Mouse (Mus musculus) liver, embryonic 15.5 days (tissue): Measurements from ENCODE around the gene Ndufa12. TPM values are rescaled to one million over a fixed set of nuclear protein-coding genes. Genes with fewer than 3 reads are reported as not detected.
A peak's percentile ranks its signal among the peaks of the same experiment; 100 is the strongest.

ENCODE experiments used
- ATAC-seq: fragments of 200-750 bp; cut with Nextera tagmentation; 2 replicates; pipeline ENCODE4 v1.8.0; 2017; ENCODE audit warnings: moderate number of reproducible peaks, mild to moderate bottlenecking, moderate library complexity; ENCODE audit not compliant: insufficient read depth
- H3K27ac ChIP-seq: fragments of 300-500 bp; sonication (generic); replicated peaks from 2 replicates; pipeline ENCODE4 v1.5.1; 2015; ENCODE audit warnings: mild to moderate bottlenecking, inconsistent platforms
- H3K27me3 ChIP-seq: fragments of 300-500 bp; sonication (generic); 2 replicates; pipeline ENCODE4 v1.6.1; 2015; ENCODE audit warnings: mild to moderate bottlenecking, inconsistent platforms
- H3K36me3 ChIP-seq: fragments of 300-500 bp; sonication (generic); replicated peaks from 2 replicates; pipeline ENCODE4 v1.6.1; 2015; ENCODE audit warnings: moderate library complexity, mild to moderate bottlenecking, inconsistent platforms
- H3K4me1 ChIP-seq: fragments of 300-500 bp; sonication (generic); replicated peaks from 2 replicates; pipeline ENCODE4 v1.6.1; 2015; ENCODE audit warnings: inconsistent platforms
- H3K4me2 ChIP-seq: fragments of 300-500 bp; sonication (generic); 2 replicates; pipeline ENCODE4 v1.6.1; 2015; ENCODE audit warnings: moderate library complexity, mild to moderate bottlenecking, inconsistent platforms
- H3K4me3 ChIP-seq: fragments of 300-500 bp; sonication (generic); replicated peaks from 2 replicates; pipeline ENCODE4 v1.5.1; 2015; ENCODE audit warnings: mild to moderate bottlenecking, inconsistent platforms
- H3K9ac ChIP-seq: fragments of 300-500 bp; sonication (generic); 2 replicates; pipeline ENCODE4 v1.6.1; 2015; ENCODE audit warnings: moderate library complexity, mild to moderate bottlenecking, inconsistent platforms
- H3K9me3 ChIP-seq: fragments of 300-500 bp; sonication (generic); replicated peaks from 2 replicates; pipeline ENCODE4 v1.6.1; 2016; ENCODE audit warnings: inconsistent platforms
- WGBS: fragments of 180-500 bp; shearing (Covaris S2); methylation state at CpG from one replicate; pipeline ENCODE4 v1.1.7; 2015; ENCODE audit warnings: mixed read lengths; ENCODE audit not compliant: insufficient replicate concordance; 5-methylcytosine and 5-hydroxymethylcytosine counted together
- polyA plus RNA-seq: library from polyadenylated mRNA; unstranded; fragments of >200 nt; fragmentation: Nextera tagmentation; extraction: Ambion mirVana; gene quantifications from 2 replicates; pipeline ENCODE4 v1.2.1, GENCODE M21; 2015

Ndufa12 gene
- polyA plus RNA-seq, 1 experiment from 2014 or later = 137 TPM

GRCm38 (mm10) chr10:94231025-94231424, 32.5 kb downstream of the Ndufa12 start:
- Histone ChIP-seq H3K27me3 (peaks cover 13% of the 10 kb centered on the region), H3K4me1 (no peaks in the 10 kb centered on the region), H3K27ac (no peak overlapping the region), H3K36me3 (no peaks in the 10 kb centered on the region), H3K9ac (no peak overlapping the region), H3K4me3 (no peak overlapping the region), H3K4me2 (no peak overlapping the region), H3K9me3 (no peaks in the 10 kb centered on the region)
- ATAC-seq = no peak
- 58% methylated on average over 6 of the region's 6 CpGs for WGBS

DNA sequence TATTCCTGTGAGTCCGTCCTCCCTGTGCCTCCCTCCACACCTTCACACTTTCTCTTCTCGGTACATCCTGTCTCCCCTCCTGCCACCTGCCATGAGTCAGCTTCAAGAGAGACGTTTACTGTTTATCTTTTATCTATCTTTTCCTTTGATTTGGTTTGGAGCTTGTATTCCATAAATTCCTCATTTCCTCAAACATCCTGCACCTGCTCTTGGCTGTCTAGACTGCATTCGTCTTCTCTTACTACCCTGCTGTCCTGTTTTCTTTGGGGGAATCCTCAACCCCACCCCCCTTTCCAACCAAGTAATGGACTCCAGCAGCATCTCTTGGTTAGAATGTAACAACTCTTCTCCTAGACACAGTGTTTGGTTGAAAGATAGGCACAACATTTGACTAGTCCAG, 36.7 kb downstream of the Ndufa12 start:
- Histone ChIP-seq H3K27me3 (peaks cover 15% of the 10 kb centered on the region), H3K9me3 (no peaks in the 10 kb centered on the region), H3K4me2 (no peak overlapping the region), H3K4me3 (no peak overlapping the region), H3K9ac (no peak overlapping the region), H3K36me3 (no peaks in the 10 kb centered on the region), H3K27ac (no peak overlapping the region), H3K4me1 (no peaks in the 10 kb centered on the region)
- ATAC-seq = no peak
- 37% methylated on average over 4 of the region's 4 CpGs for WGBS

- Histone ChIP-seq H3K36me3 (no peaks in the 10 kb centered on the region), H3K27me3 (no peaks in the 10 kb centered on the region), H3K4me1 (no peaks in the 10 kb centered on the region), H3K9ac (no peak overlapping the region), H3K4me2 (no peak overlapping the region), H3K9me3 (no peaks in the 10 kb centered on the region), H3K4me3 (no peak overlapping the region), H3K27ac (no peak overlapping the region)
- ATAC-seq = no peak
- 55% methylated on average over 2 of the region's 2 CpGs for WGBS
These were observed 42.8 kb downstream of the Ndufa12 start for GRCm38 (mm10) chr10:94241346-94241745.

- Histone ChIP-seq H3K9me3 (no peaks in the 10 kb centered on the region), H3K27ac (no peak overlapping the region), H3K4me1 (peaks cover 29% of the 10 kb centered on the region), H3K4me2 (no peak overlapping the region), H3K27me3 (no peaks in the 10 kb centered on the region), H3K36me3 (no peaks in the 10 kb centered on the region), H3K9ac (no peak overlapping the region), H3K4me3 (no peak overlapping the region)
- 69% methylated on average over 7 of the region's 7 CpGs for WGBS
- no peak for ATAC-seq
These were observed 49.3 kb downstream of the Ndufa12 start for GRCm38 (mm10) chr10:94247748-94248349.

- peak; percentile 99 for ATAC-seq
- peak overlapping the region; percentile 51 for H3K4me2 ChIP-seq
- H3K36me3 ChIP-seq = no peaks in the 10 kb centered on the region
- no peak overlapping the region for H3K4me3 ChIP-seq
- peaks cover 29% of the 10 kb centered on the region for H3K4me1 ChIP-seq
- H3K27me3 ChIP-seq = no peaks in the 10 kb centered on the region
- H3K27ac ChIP-seq = peak overlapping the region; percentile 64
- H3K9ac ChIP-seq = no peak overlapping the region
- no peaks in the 10 kb centered on the region for H3K9me3 ChIP-seq
- WGBS = 19% methylated on average over 22 of the region's 22 CpGs
These were observed 51.3 kb downstream of the Ndufa12 start for GRCm38 (mm10) chr10:94249575-94250456.

- no peaks in the 10 kb centered on the region for H3K36me3 ChIP-seq
- ATAC-seq = no peak
- no peak overlapping the region for H3K4me2 ChIP-seq
- no peaks in the 10 kb centered on the region for H3K27me3 ChIP-seq
- no peak overlapping the region for H3K4me3 ChIP-seq
- WGBS = 71% methylated on average over 17 of the region's 17 CpGs
- H3K4me1 ChIP-seq = peaks cover 28% of the 10 kb centered on the region
- no peak overlapping the region for H3K27ac ChIP-seq
- H3K9me3 ChIP-seq = no peaks in the 10 kb centered on the region
- no peak overlapping the region for H3K9ac ChIP-seq
These were observed 54.8 kb downstream of the Ndufa12 start for GRCm38 (mm10) chr10:94253260-94253807.

DNA sequence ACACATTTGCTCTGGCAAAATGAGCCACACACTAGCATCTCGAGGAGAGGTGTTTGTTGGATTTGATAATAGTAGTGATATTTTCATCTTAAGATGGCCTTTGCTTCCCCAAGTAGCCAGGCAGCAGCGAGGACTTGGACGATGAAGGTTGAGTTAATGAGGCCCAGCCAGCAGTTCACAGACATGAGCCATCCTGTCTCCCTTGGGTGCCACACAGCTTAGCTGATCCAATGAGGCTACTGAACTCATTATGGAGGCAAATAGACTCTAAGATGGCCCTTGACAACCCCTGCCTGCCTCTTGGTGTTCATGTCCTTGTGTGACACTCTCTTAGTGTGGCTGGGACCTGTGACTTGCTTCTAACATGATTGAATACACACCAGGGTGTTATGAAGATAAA, 56.2 kb downstream of the Ndufa12 start:
- no peaks in the 10 kb centered on the region for H3K36me3 ChIP-seq
- no peaks in the 10 kb centered on the region for H3K27me3 ChIP-seq
- no peak for ATAC-seq
- WGBS = 61% methylated on average over 3 of the region's 3 CpGs
- no peak overlapping the region for H3K27ac ChIP-seq
- no peak overlapping the region for H3K4me3 ChIP-seq
- peaks cover 17% of the 10 kb centered on the region for H3K4me1 ChIP-seq
- no peak overlapping the region for H3K9ac ChIP-seq
- H3K9me3 ChIP-seq = no peaks in the 10 kb centered on the region
- no peak overlapping the region for H3K4me2 ChIP-seq

DNA sequence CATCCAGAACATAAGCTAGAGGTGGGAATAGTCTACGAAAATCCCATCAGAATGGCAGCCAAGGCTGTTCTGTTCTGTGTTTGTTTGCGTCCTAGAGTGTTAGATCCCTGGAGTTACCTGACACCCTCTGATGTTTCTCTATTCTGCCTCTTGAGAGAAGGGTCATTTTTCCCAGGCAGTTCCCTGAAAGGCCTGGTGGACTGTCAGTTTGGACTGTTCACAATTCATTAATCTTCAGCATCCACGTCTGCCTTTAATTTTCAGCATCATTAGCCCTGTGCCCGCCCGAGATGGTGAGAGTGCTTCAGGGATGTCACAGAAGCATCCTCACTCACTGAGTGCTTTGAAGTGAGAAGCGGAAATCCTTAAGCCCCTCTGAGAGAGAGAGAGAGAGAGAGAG, 57.2 kb downstream of the Ndufa12 start:
- Histone ChIP-seq H3K9me3 (no peaks in the 10 kb centered on the region), H3K9ac (no peak overlapping the region), H3K4me1 (peaks cover 9% of the 10 kb centered on the region; the same call in 1 of the 2 replicates), H3K27me3 (no peaks in the 10 kb centered on the region), H3K4me3 (no peak overlapping the region), H3K27ac (no peak overlapping the region), H3K36me3 (no peaks in the 10 kb centered on the region), H3K4me2 (no peak overlapping the region)
- 69% methylated on average over 6 of the region's 6 CpGs for WGBS
- no peak for ATAC-seq

- ATAC-seq = no peak
These were observed 58.0 kb downstream of the Ndufa12 start for GRCm38 (mm10) chr10:94256518-94256917.

GRCm38 (mm10) chr10:94260544-94260943, 62.0 kb downstream of the Ndufa12 start:
- Histone ChIP-seq H3K27me3 (no peaks in the 10 kb centered on the region), H3K27ac (no peak overlapping the region), H3K4me3 (no peak overlapping the region), H3K4me1 (0 out of 2 replicates have a peak, but pooled peaks cover 6% of the 10 kb centered on the region), H3K9ac (no peak overlapping the region), H3K36me3 (no peaks in the 10 kb centered on the region), H3K4me2 (no peak overlapping the region), H3K9me3 (no peaks in the 10 kb centered on the region)
- no peak for ATAC-seq
- 59% methylated on average over 1 of the region's 1 CpGs for WGBS

More at GRCm38 (mm10) chr10:94256518-94256917, 58.0 kb downstream of the Ndufa12 start:
- Histone ChIP-seq H3K36me3 (no peaks in the 10 kb centered on the region), H3K4me3 (no peak overlapping the region), H3K9me3 (no peaks in the 10 kb centered on the region), H3K9ac (no peak overlapping the region), H3K4me2 (no peak overlapping the region), H3K27ac (no peak overlapping the region), H3K4me1 (0 out of 2 replicates have a peak, but pooled peaks cover 6% of the 10 kb centered on the region), H3K27me3 (no peaks in the 10 kb centered on the region)
- WGBS = 42% methylated on average over 4 of the region's 4 CpGs

- Histone ChIP-seq H3K4me3 (no peak overlapping the region), H3K4me1 (no peaks in the 10 kb centered on the region), H3K27ac (no peak overlapping the region), H3K9me3 (no peaks in the 10 kb centered on the region), H3K36me3 (no peaks in the 10 kb centered on the region), H3K4me2 (no peak overlapping the region), H3K27me3 (no peaks in the 10 kb centered on the region), H3K9ac (no peak overlapping the region)
- no peak for ATAC-seq
- 86% methylated on average over 13 of the region's 13 CpGs for WGBS
These were observed 64.1 kb downstream of the Ndufa12 start for GRCm38 (mm10) chr10:94262646-94263045.
